Mouse (Mus musculus) midbrain, postnatal 0 days (tissue): ENCODE measurements around the gene Ptpn1. TPM values are rescaled to one million over a fixed set of nuclear protein-coding genes. Genes with fewer than 3 reads are reported as not detected.

Experiments
- ATAC-seq: fragments of 200-750 bp; cut with Nextera tagmentation; 2 replicates; pipeline ENCODE4 v1.8.0; 2017; ENCODE audit warnings: moderate number of reproducible peaks, mild to moderate bottlenecking, moderate TSS enrichment, moderate library complexity; ENCODE audit not compliant: low FRiP score
- DNase-seq: peaks from one replicate; pipeline ENCODE4 v3.0.0-alpha.2; 2015; ENCODE audit warnings: low spot score
- H3K27ac ChIP-seq: fragments of 300-500 bp; sonication (generic); 2 replicates; pipeline ENCODE4 v1.5.1; 2014; ENCODE audit warnings: low read depth, mild to moderate bottlenecking, low read length, mixed read lengths
- H3K27me3 ChIP-seq: fragments of 300-500 bp; sonication (generic); 2 replicates; pipeline ENCODE4 v1.6.1; 2014; ENCODE audit warnings: low read length, control low read depth, mixed read lengths; ENCODE audit not compliant: insufficient read depth
- H3K36me3 ChIP-seq: fragments of 300-500 bp; sonication (generic); 2 replicates; pipeline ENCODE4 v1.6.1; 2014; ENCODE audit warnings: low read length, control low read depth, mixed read lengths; ENCODE audit not compliant: insufficient read depth
- H3K4me1 ChIP-seq: fragments of 300-500 bp; sonication (generic); 2 replicates; pipeline ENCODE4 v1.6.1; 2014; ENCODE audit warnings: mild to moderate bottlenecking, control low read depth, antibody characterized with exemption, low read length, mixed read lengths; ENCODE audit not compliant: insufficient read depth
- H3K4me2 ChIP-seq: fragments of 300-500 bp; sonication (generic); 2 replicates; pipeline ENCODE4 v1.6.1; 2014; ENCODE audit warnings: low read depth, mild to moderate bottlenecking, low read length, mixed read lengths; ENCODE audit not compliant: poor library complexity, severe bottlenecking
- H3K4me3 ChIP-seq: fragments of 300-500 bp; sonication (generic); 2 replicates; pipeline ENCODE4 v1.5.1; 2014; ENCODE audit warnings: low read depth, mild to moderate bottlenecking, low read length, moderate library complexity
- H3K9ac ChIP-seq: fragments of 300-500 bp; sonication (generic); replicated peaks from 2 replicates; pipeline ENCODE4 v1.6.1; 2014; ENCODE audit warnings: mild to moderate bottlenecking, low read length, moderate library complexity, mixed read lengths; ENCODE audit not compliant: poor library complexity, severe bottlenecking
- H3K9me3 ChIP-seq: fragments of 300-500 bp; sonication (generic); 2 replicates; pipeline ENCODE4 v1.6.1; 2016; ENCODE audit warnings: low read length, control low read depth
- CTCF ChIP-seq: IDR thresholded peaks from 2 replicates; pipeline ENCODE4 v1.5.1; 2016; ENCODE audit warnings: antibody characterized with exemption, mild to moderate bottlenecking
- WGBS: fragments of 180-500 bp; shearing (Covaris S2); extraction: QIAGEN DNeasy Blood & Tissue Kit; methylation state at CpG from one replicate; pipeline ENCODE4 v1.1.7; 2014; 5-methylcytosine and 5-hydroxymethylcytosine counted together
- polyA plus RNA-seq: library from polyadenylated mRNA; unstranded; fragments of >200 nt; fragmentation: Nextera tagmentation; extraction: Ambion mirVana; gene quantifications from 2 replicates; pipeline ENCODE4 v1.2.1, GENCODE M21; 2015
- total RNA-seq: library from RNA; depleted of rRNA; stranded (reverse); fragments of >200 nt; gene quantifications from 2 replicates; pipeline ENCODE4 v1.2.3, GENCODE M21; 2014

Gene Ptpn1
- total and polyA plus RNA-seq, 2 experiments from 2014 or later: 42.7 to 59.1 TPM

- no peak overlapping the region for H3K4me3 ChIP-seq
- no peak for TF ChIP-seq CTCF
- no peaks in the 10 kb centered on the region for H3K27me3 ChIP-seq
- H3K27ac ChIP-seq: no peak overlapping the region
- H3K4me2 ChIP-seq: no peak overlapping the region
- H3K9ac ChIP-seq: no peak overlapping the region
- peaks cover 27% of the 10 kb centered on the region; the same call in 1 of the 2 replicates for H3K4me1 ChIP-seq
- 92% methylated on average over 11 of the region's 11 CpGs for WGBS
- DNase-seq (no peak), ATAC-seq (no peak)
- H3K36me3 ChIP-seq: no peaks in the 10 kb centered on the region; the same call in none of the 2 replicates
- no peaks in the 10 kb centered on the region for H3K9me3 ChIP-seq
Observed at GRCm38 (mm10) chr2:167940636-167941035, 8.8 kb downstream of the Ptpn1 start.

- ATAC-seq (no peak), DNase-seq (no peak)
- Histone ChIP-seq H3K27ac (no peak overlapping the region), H3K9ac (no peak overlapping the region), H3K9me3 (no peaks in the 10 kb centered on the region), H3K4me3 (no peak overlapping the region), H3K36me3 (no peaks in the 10 kb centered on the region; the same call in none of the 2 replicates), H3K4me2 (no peak overlapping the region), H3K4me1 (peaks cover 28% of the 10 kb centered on the region; the same call in 1 of the 2 replicates), H3K27me3 (no peaks in the 10 kb centered on the region)
- 59% methylated on average over 4 of the region's 4 CpGs for WGBS
- TF ChIP-seq CTCF: peak; percentile 44
Observed at GRCm38 (mm10) chr2:167941320-167941719, 9.5 kb downstream of the Ptpn1 start.

DNA sequence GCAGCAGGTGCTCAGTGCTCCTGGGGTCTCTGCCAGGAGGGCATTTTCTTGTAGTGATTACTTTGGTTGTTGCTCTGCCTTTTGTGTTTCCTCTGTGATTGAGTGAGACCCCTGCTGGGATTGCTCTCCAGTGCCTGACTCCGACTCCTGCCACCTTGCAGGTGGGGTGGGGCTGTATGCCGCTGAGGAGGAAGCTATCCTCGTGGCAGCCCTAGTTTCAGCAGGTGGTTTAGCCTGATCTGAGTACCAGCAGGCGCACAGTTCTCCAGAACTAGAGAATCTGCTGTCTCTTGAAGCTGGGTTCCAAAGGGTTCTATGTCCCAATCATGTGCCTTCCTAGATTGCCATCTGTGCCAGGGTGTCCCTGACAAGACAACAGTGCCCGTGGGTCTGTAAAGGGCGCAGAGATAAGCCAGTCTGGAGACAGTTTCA lies 9.9 kb downstream of the Ptpn1 start:
- H3K4me2 ChIP-seq: no peak overlapping the region
- no peaks in the 10 kb centered on the region; the same call in none of the 2 replicates for H3K36me3 ChIP-seq
- no peak for DNase-seq
- no peaks in the 10 kb centered on the region for H3K9me3 ChIP-seq
- peak overlapping the region; percentile 21; the same call in 1 of the 2 replicates for H3K27ac ChIP-seq
- no peak; the same call in 1 of the 2 replicates for ATAC-seq
- peaks cover 25% of the 10 kb centered on the region; the same call in 1 of the 2 replicates for H3K4me1 ChIP-seq
- H3K27me3 ChIP-seq: no peaks in the 10 kb centered on the region
- TF ChIP-seq CTCF: no peak
- H3K4me3 ChIP-seq: no peak overlapping the region
- H3K9ac ChIP-seq: no peak overlapping the region
- WGBS: 41% methylated on average over 6 of the region's 6 CpGs

DNA sequence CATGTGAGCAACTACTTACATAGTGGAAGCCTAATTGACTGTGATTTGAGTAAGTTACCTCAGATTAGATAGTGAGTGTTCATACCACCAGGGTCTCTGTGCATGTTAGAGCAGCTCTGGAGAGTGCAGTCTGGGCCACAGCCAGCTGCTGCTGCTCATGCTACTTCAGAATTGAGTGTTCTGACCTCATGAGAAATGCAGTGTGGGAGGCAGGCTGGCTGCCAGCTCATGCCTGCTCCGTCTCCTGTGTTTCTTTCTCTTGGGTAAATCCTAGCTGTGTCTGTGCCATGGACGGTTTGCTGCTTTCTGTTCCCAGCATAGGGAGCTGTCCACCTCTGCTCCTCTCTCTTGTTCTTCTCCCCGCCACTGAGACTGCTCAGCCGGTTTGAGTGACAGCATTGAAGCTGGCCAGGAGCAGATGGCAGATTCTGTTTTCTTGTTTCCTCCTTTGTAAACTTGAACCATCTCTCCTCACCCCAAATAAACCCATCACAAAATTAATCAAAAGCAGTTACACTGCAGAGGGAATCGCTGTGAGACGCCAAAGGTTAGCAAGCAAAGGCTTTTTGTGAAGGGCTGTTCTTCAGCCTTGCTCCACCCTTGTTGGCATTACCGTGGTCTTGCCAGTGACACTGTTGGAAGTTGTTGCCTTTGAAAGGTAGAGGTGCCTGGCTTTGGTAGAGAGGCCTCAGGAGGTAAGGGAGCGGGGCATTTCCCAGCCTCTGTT lies 10.5 kb downstream of the Ptpn1 start:
- ATAC-seq (peak; percentile 45), DNase-seq (peak; percentile 82)
- Histone ChIP-seq H3K27me3 (no peaks in the 10 kb centered on the region), H3K4me2 (peak overlapping the region; percentile 20; the same call in 1 of the 2 replicates), H3K9me3 (no peaks in the 10 kb centered on the region), H3K4me1 (peaks cover 25% of the 10 kb centered on the region; the same call in 1 of the 2 replicates), H3K9ac (0 out of 2 replicates have a peak overlapping the region, but pooled peaks have one; percentile 13), H3K27ac (peak overlapping the region; percentile 26), H3K36me3 (no peaks in the 10 kb centered on the region; the same call in 1 of the 2 replicates), H3K4me3 (no peak overlapping the region)
- WGBS: 33% methylated on average over 8 of the region's 8 CpGs
- TF ChIP-seq CTCF: no peak

GRCm38 (mm10) chr2:167942926-167943633 lies 11.2 kb downstream of the Ptpn1 start:
- Histone ChIP-seq H3K36me3 (no peaks in the 10 kb centered on the region; the same call in 1 of the 2 replicates), H3K4me2 (peak overlapping the region; percentile 20; the same call in 1 of the 2 replicates), H3K9me3 (no peaks in the 10 kb centered on the region), H3K27me3 (no peaks in the 10 kb centered on the region), H3K27ac (peak overlapping the region; percentile 26; the same call in 1 of the 2 replicates), H3K4me3 (no peak overlapping the region), H3K4me1 (peaks cover 25% of the 10 kb centered on the region; the same call in 1 of the 2 replicates), H3K9ac (0 out of 2 replicates have a peak overlapping the region, but pooled peaks have one; percentile 13)
- no peak for ATAC-seq
- no peak for TF ChIP-seq CTCF
- 70% methylated on average over 12 of the region's 12 CpGs for WGBS
- DNase-seq: peak; percentile 43
